Mouse (Mus musculus) liver, postnatal 0 days (tissue): ENCODE measurements around the gene Gm28635.

Experiments
- CTCF ChIP-seq: sonication (generic); IDR thresholded peaks from 2 replicates; pipeline ENCODE4 v1.5.1; 2016; ENCODE audit warnings: antibody characterized with exemption, low read depth
- EP300 ChIP-seq: IDR thresholded peaks from 2 replicates; pipeline ENCODE4 v1.6.1; 2016; ENCODE audit warnings: antibody characterized with exemption, low read depth, mild to moderate bottlenecking

- TF ChIP-seq CTCF (peak; percentile 83), EP300 (no peak)
Measured at GRCm38 (mm10) chr2:84617637-84618515, 60.0 kb downstream of the Gm28635 start.
